In the genomic region with DNA sequence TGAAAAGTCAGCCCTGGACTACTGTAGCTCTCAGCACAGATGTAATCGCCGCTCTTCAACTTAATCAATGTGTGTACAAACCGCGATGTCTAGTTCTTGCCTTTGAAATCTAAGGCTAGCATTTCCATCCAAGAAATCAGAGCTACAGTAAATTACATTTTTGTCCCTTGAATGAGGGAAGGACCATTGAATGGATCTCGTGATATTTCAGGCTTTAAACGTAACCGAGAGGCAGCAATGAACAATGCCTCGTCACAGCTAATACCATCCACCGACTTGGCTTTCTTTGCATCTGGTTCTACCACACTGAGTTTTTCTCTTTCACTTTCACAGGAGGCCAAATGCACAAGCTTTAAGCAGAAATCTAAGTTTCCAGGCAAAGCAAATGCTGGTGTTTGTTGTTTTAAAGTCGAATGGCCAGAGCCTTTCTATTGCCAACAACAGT, we compare ENCODE assay signal across 1 mouse cellular context.
TF ChIP-seq lines count a peak whose summit lies in the region.

No protein-coding gene starts in this region.

TF ChIP-seq in CH12.LX, 34 proteins besides CTCF, POLR2A, EP300 and RAD21:
- no peak for TF ChIP-seq ZKSCAN1 (IDR thresholded peaks at IDR 0.05; ENCODE audit: borderline replicate concordance, low read depth, low read length)
- no peak for TF ChIP-seq KAT2A (IDR thresholded peaks at IDR 0.05; ENCODE audit: insufficient replicate concordance, low read length)
- TF ChIP-seq BHLHE40 (IDR thresholded peaks at IDR 0.05; ENCODE audit: low read depth, low read length): no peak
- TF ChIP-seq MEF2A (IDR thresholded peaks at IDR 0.05; ENCODE audit: borderline replicate concordance, low read depth, low read length): peak; percentile 57; the same call in 1 of the 2 replicates
- TF ChIP-seq CHD1 (IDR thresholded peaks at IDR 0.05; ENCODE audit: low read depth, low read length): no peak
- TF ChIP-seq SMC3 (IDR thresholded peaks at IDR 0.05; ENCODE audit: low read depth, low read length): no peak
- no peak for TF ChIP-seq ZNF384 (IDR thresholded peaks at IDR 0.05; ENCODE audit: low read depth, low read length)
- TF ChIP-seq TBP (conservative IDR thresholded peaks at IDR 0.05; ENCODE audit: low read depth, low read length): peak; percentile 79; the same call in 1 of the 2 replicates
- no peak for TF ChIP-seq PAX5 (IDR thresholded peaks at IDR 0.05; ENCODE audit: low read length)
- no peak for TF ChIP-seq MYC (IDR thresholded peaks at IDR 0.05; ENCODE audit: low read depth, low read length)
- TF ChIP-seq ETS1 (conservative IDR thresholded peaks at IDR 0.05; ENCODE audit: low read depth, low read length): peak; percentile 47; the same call in 1 of the 2 replicates
- TF ChIP-seq MAX (IDR thresholded peaks at IDR 0.05; ENCODE audit: low read length): 0 out of 2 replicates have a peak, but pooled peaks have one; percentile 36
- TF ChIP-seq TCF12 (IDR thresholded peaks at IDR 0.05; ENCODE audit: low read depth, low read length): peak; percentile 52; the same call in 1 of the 2 replicates
- TF ChIP-seq ZC3H11A (IDR thresholded peaks at IDR 0.05; ENCODE audit: low read depth, low read length): no peak
- TF ChIP-seq E2F4 (IDR thresholded peaks at IDR 0.05; ENCODE audit: insufficient replicate concordance, low read depth, low read length): no peak
- TF ChIP-seq NRF1 (IDR thresholded peaks at IDR 0.05; ENCODE audit: low read depth, low read length): no peak
- TF ChIP-seq RCOR1 (conservative IDR thresholded peaks at IDR 0.05; ENCODE audit: low read depth, low read length): no peak
- no peak for TF ChIP-seq POLR2AphosphoS2 (IDR thresholded peaks at IDR 0.05; ENCODE audit: low read depth, low read length)
- no peak for TF ChIP-seq ELF1 (IDR thresholded peaks at IDR 0.05; ENCODE audit: low read depth, low read length)
- TF ChIP-seq USF2 (conservative IDR thresholded peaks at IDR 0.05; ENCODE audit: low read depth, low read length): no peak
- no peak for TF ChIP-seq MAZ (IDR thresholded peaks at IDR 0.05; ENCODE audit: low read depth, low read length)
- no peak for TF ChIP-seq MXI1 (IDR thresholded peaks at IDR 0.05; ENCODE audit: low read depth, low read length)
- TF ChIP-seq IRF4 (IDR thresholded peaks at IDR 0.05; ENCODE audit: low read depth, low read length): peak; percentile 39; the same call in 1 of the 2 replicates
- no peak for TF ChIP-seq HCFC1 (IDR thresholded peaks at IDR 0.05; ENCODE audit: low read depth, low read length)
- TF ChIP-seq ZMIZ1 (IDR thresholded peaks at IDR 0.05; ENCODE audit: low read depth, low read length): no peak
- no peak; the same call in 1 of the 2 replicates for TF ChIP-seq JUND (conservative IDR thresholded peaks at IDR 0.05; ENCODE audit: low read depth, low read length)
- no peak for TF ChIP-seq UBTF (IDR thresholded peaks at IDR 0.05; ENCODE audit: low read depth, low read length)
- TF ChIP-seq USF1 (IDR thresholded peaks at IDR 0.05; ENCODE audit: low read depth, low read length): no peak
- TF ChIP-seq MAFK (IDR thresholded peaks at IDR 0.05; ENCODE audit: insufficient replicate concordance, low read length): no peak
- no peak for TF ChIP-seq JUN (IDR thresholded peaks at IDR 0.05; ENCODE audit: insufficient read depth, low read depth, low read length)
- peak; percentile 89 for TF ChIP-seq CHD2 (IDR thresholded peaks at IDR 0.05; ENCODE audit: low read length)
- no peak; the same call in 1 of the 2 replicates for TF ChIP-seq SIN3A (IDR thresholded peaks at IDR 0.05; ENCODE audit: low read length)
- peak; percentile 56 for TF ChIP-seq NELFE (IDR thresholded peaks at IDR 0.05; ENCODE audit: low read depth, low read length)
- no peak for TF ChIP-seq GABPA (IDR thresholded peaks at IDR 0.05; ENCODE audit: insufficient replicate concordance, low read depth, low read length)
